Mouse (Mus musculus) testis, adult 2 months (tissue): ENCODE measurements at regions not wholly inside any gene's neighbourhood (a gene's known extent, or its start where the extent isn't known, plus 50 kb on each side); places are given as distances from the start of the nearest gene placed in this dataset.
"Not testable (repeated sequence)": the region's sequence is repeated elsewhere in the genome, so short reads cannot be mapped to it uniquely, and the experiment has no call there.

Source experiments
- CTCF ChIP-seq: fragments of 200-500 bp; IDR thresholded peaks from 2 replicates; pipeline ENCODE4 v1.5.1; 2012; ENCODE audit warnings: low read depth, mild to moderate bottlenecking, inconsistent platforms, low read length, moderate library complexity; ENCODE audit not compliant: control insufficient read depth, insufficient read depth, insufficient replicate concordance
- POLR2A ChIP-seq: fragments of 200-500 bp; IDR thresholded peaks from 2 replicates; pipeline ENCODE4 v1.6.1; 2012; ENCODE audit warnings: low read depth, mild to moderate bottlenecking, inconsistent platforms, low read length, moderate library complexity; ENCODE audit not compliant: control insufficient read depth

GRCm38 (mm10) chr12:115464777-115465176, 582.7 kb upstream of the Zfp386 start:
- TF ChIP-seq CTCF, POLR2A: not testable (repeated sequence)
